Mouse (Mus musculus) liver, embryonic 18 days (tissue): ENCODE measurements around the gene Alox15. TPM values are rescaled to one million over a fixed set of nuclear protein-coding genes. Genes with fewer than 3 reads are reported as not detected.

Source experiments
- polyA plus RNA-seq: library from polyadenylated mRNA; depleted of rRNA; stranded (reverse); fragments of >200 nt; gene quantifications from 2 replicates; pipeline ENCODE4 v1.2.3, GENCODE M21; 2012; rRNA removed

Alox15 gene
- 2.7 and 4.3 TPM in 2 replicates for polyA plus RNA-seq

GRCm38 (mm10) chr11:70351868-70352267, at the start of gene Alox15:
Alox15 (minus strand) TSS chr11:70352031.

DNA sequence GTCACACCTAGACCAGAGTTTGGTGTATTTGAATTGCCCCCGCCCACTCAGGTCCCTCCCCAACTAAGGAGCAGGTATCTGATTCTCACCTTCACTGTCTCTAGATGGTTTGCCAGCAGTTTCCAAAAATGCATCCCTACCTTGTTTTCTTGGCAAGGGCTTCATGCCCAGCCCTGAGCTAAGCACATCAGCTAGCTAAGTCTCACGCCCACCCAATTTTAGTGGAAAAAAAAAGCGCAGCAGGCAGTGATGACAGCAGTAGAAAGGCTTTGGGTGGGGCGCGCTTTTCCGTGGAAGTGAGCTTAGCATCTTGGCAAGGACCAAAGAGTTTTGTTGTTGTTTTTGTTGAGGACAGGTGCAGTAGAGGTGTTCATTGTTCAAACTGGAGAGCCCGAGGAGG, 29.3 kb downstream of the Alox15 start, which contains the start of gene Alox12e:
Alox12e (minus strand) TSS at position 101 of the 400 bp plus-strand sequence.

Other genes with a start within 250 kb of the Alox15 start
- 1.3 and 1.7 TPM in 2 replicates for gene Mgl2, start 221.7 kb downstream of the Alox15 start, polyA plus RNA-seq
- gene Clec10a, start 195.8 kb downstream of the Alox15 start, polyA plus RNA-seq: 0.45 and 0.84 TPM in 2 replicates
- gene Slc16a11, start 139.3 kb downstream of the Alox15 start, polyA plus RNA-seq: 3.3 and 3.6 TPM in 2 replicates
- gene Slc16a13, start 131.0 kb downstream of the Alox15 start, polyA plus RNA-seq: 1.1 and 1.7 TPM in 2 replicates
- 1.3 and 1.6 TPM in 2 replicates for gene Bcl6b, start 122.2 kb downstream of the Alox15 start, polyA plus RNA-seq
- 38.7 and 43.7 TPM in 2 replicates for gene 0610010K14Rik, start 114.1 kb downstream of the Alox15 start, polyA plus RNA-seq
- gene Gm21988, start 112.2 kb downstream of the Alox15 start, polyA plus RNA-seq: 4.0 and 4.5 TPM in 2 replicates
- 52.5 and 55.2 TPM in 2 replicates for gene Rnasek, start 112.2 kb downstream of the Alox15 start, polyA plus RNA-seq
- gene Alox12, start 96.7 kb downstream of the Alox15 start, polyA plus RNA-seq: 9.4 and 10.6 TPM in 2 replicates
- gene Alox12e, start 29.4 kb downstream of the Alox15 start, polyA plus RNA-seq: 0.07 and 0.15 TPM in 2 replicates
- 6.3 and 7.7 TPM in 2 replicates for gene Pelp1, start 58.0 kb upstream of the Alox15 start, polyA plus RNA-seq
- gene Arrb2, start 80.6 kb upstream of the Alox15 start, polyA plus RNA-seq: 38.7 and 50.6 TPM in 2 replicates
- 13.6 and 15.2 TPM in 2 replicates for gene Med11, start 99.9 kb upstream of the Alox15 start, polyA plus RNA-seq
- gene Zmynd15, start 107.4 kb upstream of the Alox15 start, polyA plus RNA-seq: 0.85 and 0.97 TPM in 2 replicates
- 6.0 and 7.3 TPM in 2 replicates for gene Cxcl16, start 108.0 kb upstream of the Alox15 start, polyA plus RNA-seq
- gene Tm4sf5, start 153.2 kb upstream of the Alox15 start, polyA plus RNA-seq: 0.95 and 1.3 TPM in 2 replicates
- gene Vmo1, start 162.6 kb upstream of the Alox15 start, polyA plus RNA-seq: 0.49 and 0.77 TPM in 2 replicates
- gene Gltpd2, start 167.2 kb upstream of the Alox15 start, polyA plus RNA-seq: 20.0 TPM in 2 replicates
- 144 and 153 TPM in 2 replicates for gene Psmb6, start 173.3 kb upstream of the Alox15 start, polyA plus RNA-seq
- gene Gm40193, start 180.9 kb upstream of the Alox15 start, polyA plus RNA-seq: not detected in 2 replicates
- gene Pld2, start 188.0 kb upstream of the Alox15 start, polyA plus RNA-seq: 4.7 and 5.0 TPM in 2 replicates
- 16.6 and 23.7 TPM in 2 replicates for gene Mink1, start 210.8 kb upstream of the Alox15 start, polyA plus RNA-seq